Mouse (Mus musculus) liver, adult 2 months (tissue): ENCODE measurements around the gene Ankfn1. TPM values are rescaled to one million over a fixed set of nuclear protein-coding genes. Genes with fewer than 3 reads are reported as not detected.

Experiments used
- DNase-seq: peaks from one replicate; pipeline ENCODE4 v3.0.0-alpha.2; 2011; ENCODE audit warnings: low read depth, low spot score; ENCODE audit errors: extremely low read depth
- H3K27ac ChIP-seq: fragments of 200-500 bp; replicated peaks from 2 replicates; pipeline ENCODE4 v1.5.1; 2012; ENCODE audit warnings: low read depth, mild to moderate bottlenecking, control low read depth, inconsistent platforms, low read length; ENCODE audit not compliant: insufficient read depth
- H3K27me3 ChIP-seq: fragments of 200-500 bp; 2 replicates; pipeline ENCODE4 v1.6.1; 2012; ENCODE audit warnings: mild to moderate bottlenecking, moderate library complexity, low read length, inconsistent platforms; ENCODE audit not compliant: control insufficient read depth, insufficient read depth
- H3K36me3 ChIP-seq: fragments of 200-500 bp; 2 replicates; pipeline ENCODE4 v1.6.1; 2012; ENCODE audit warnings: low read length, inconsistent platforms; ENCODE audit not compliant: control insufficient read depth, insufficient read depth
- H3K4me1 ChIP-seq: fragments of 200-500 bp; 2 replicates; pipeline ENCODE4 v1.6.1; 2011; ENCODE audit warnings: low read length; ENCODE audit not compliant: control insufficient read depth, insufficient read depth
- H3K4me3 ChIP-seq: fragments of 200-500 bp; 2 replicates; pipeline ENCODE4 v1.5.1; 2011; ENCODE audit warnings: low read depth, mild to moderate bottlenecking, control low read depth, low read length, moderate library complexity; ENCODE audit not compliant: insufficient read depth
- H3K79me2 ChIP-seq: fragments of 200-500 bp; 2 replicates; pipeline ENCODE4 v1.6.1; 2012; ENCODE audit warnings: inconsistent platforms, mild to moderate bottlenecking, low read length, moderate library complexity; ENCODE audit not compliant: control insufficient read depth, insufficient read depth
- H3K9ac ChIP-seq: fragments of 200-500 bp; 2 replicates; pipeline ENCODE4 v1.6.1; 2012; ENCODE audit warnings: low read depth, mild to moderate bottlenecking, control low read depth, inconsistent platforms, low read length
- CTCF ChIP-seq: fragments of 200-500 bp; IDR thresholded peaks from 2 replicates; pipeline ENCODE4 v1.5.1; 2011; ENCODE audit warnings: low read depth, low read length, control low read depth
- POLR2A ChIP-seq: fragments of 200-500 bp; IDR thresholded peaks from 2 replicates; pipeline ENCODE4 v1.6.1; 2011; ENCODE audit warnings: low read length, control low read depth; ENCODE audit not compliant: insufficient read depth; ENCODE audit errors: extremely low read depth
- WGBS: fragments of 180-500 bp; shearing (Covaris S2); methylation state at CpG from one replicate; pipeline ENCODE4 v1.1.7; 2018; 5-methylcytosine and 5-hydroxymethylcytosine counted together
- polyA plus RNA-seq: library from polyadenylated mRNA; depleted of rRNA; stranded (reverse); fragments of >200 nt; gene quantifications from 2 replicates; pipeline ENCODE4 v1.2.3, GENCODE M21; 2012
- total RNA-seq: library from RNA; depleted of rRNA; stranded (reverse); fragments of >200 nt; gene quantifications from 2 replicates; pipeline ENCODE4 v1.2.3, GENCODE M21; 2014

Ankfn1 gene
- total and polyA plus RNA-seq, 2 experiments = not detected

GRCm38 (mm10) chr11:89462216-89462615, 315.2 kb downstream of the Ankfn1 start:
- Histone ChIP-seq H3K36me3 (no peaks in the 10 kb centered on the region), H3K9ac (no peak overlapping the region), H3K4me3 (no peak overlapping the region), H3K79me2 (no peaks in the 10 kb centered on the region), H3K27me3 (no peaks in the 10 kb centered on the region), H3K27ac (no peak overlapping the region), H3K4me1 (no peaks in the 10 kb centered on the region)
- 78% methylated on average over 10 of the region's 10 CpGs for WGBS
- TF ChIP-seq POLR2A (no peak), CTCF (no peak)
- no peak for DNase-seq

- Histone ChIP-seq H3K27ac (no peak overlapping the region), H3K79me2 (no peaks in the 10 kb centered on the region), H3K4me3 (no peak overlapping the region), H3K36me3 (no peaks in the 10 kb centered on the region), H3K4me1 (no peaks in the 10 kb centered on the region), H3K27me3 (no peaks in the 10 kb centered on the region; the same call in 1 of the 2 replicates), H3K9ac (no peak overlapping the region)
- no peak for TF ChIP-seq CTCF
- TF ChIP-seq POLR2A = no peak
- 57% methylated on average over 6 of the region's 6 CpGs for WGBS
- peak; percentile 85 for DNase-seq
Measured at GRCm38 (mm10) chr11:89459437-89459836, 318.0 kb downstream of the Ankfn1 start.

GRCm38 (mm10) chr11:89455647-89456231, 321.7 kb downstream of the Ankfn1 start:
- WGBS = 61% methylated on average over 5 of the region's 5 CpGs
- no peak for DNase-seq
- Histone ChIP-seq H3K79me2 (no peaks in the 10 kb centered on the region), H3K9ac (no peak overlapping the region), H3K27me3 (no peaks in the 10 kb centered on the region; the same call in 1 of the 2 replicates), H3K27ac (no peak overlapping the region), H3K4me1 (no peaks in the 10 kb centered on the region), H3K36me3 (no peaks in the 10 kb centered on the region), H3K4me3 (no peak overlapping the region)
- no peak for TF ChIP-seq CTCF
- TF ChIP-seq POLR2A = no peak

GRCm38 (mm10) chr11:89454702-89455101, 322.8 kb downstream of the Ankfn1 start:
- H3K27me3 ChIP-seq = no peaks in the 10 kb centered on the region; the same call in 1 of the 2 replicates
- 50% methylated on average over 4 of the region's 4 CpGs for WGBS
- no peak for TF ChIP-seq POLR2A
- TF ChIP-seq CTCF = no peak
- no peaks in the 10 kb centered on the region for H3K36me3 ChIP-seq
- no peaks in the 10 kb centered on the region for H3K4me1 ChIP-seq
- H3K4me3 ChIP-seq = no peak overlapping the region
- no peak for DNase-seq
- no peak overlapping the region for H3K27ac ChIP-seq
- H3K79me2 ChIP-seq = no peaks in the 10 kb centered on the region
- H3K9ac ChIP-seq = no peak overlapping the region

- no peaks in the 10 kb centered on the region for H3K36me3 ChIP-seq
- H3K4me3 ChIP-seq = no peak overlapping the region
- H3K9ac ChIP-seq = no peak overlapping the region
- H3K79me2 ChIP-seq = no peaks in the 10 kb centered on the region
- H3K27me3 ChIP-seq = no peaks in the 10 kb centered on the region; the same call in 1 of the 2 replicates
- 30% methylated on average over 2 of the region's 2 CpGs for WGBS
- TF ChIP-seq CTCF (no peak), POLR2A (no peak)
- H3K4me1 ChIP-seq = no peaks in the 10 kb centered on the region
- DNase-seq = no peak
- no peak overlapping the region for H3K27ac ChIP-seq
Measured at GRCm38 (mm10) chr11:89452862-89453261, 324.6 kb downstream of the Ankfn1 start.

GRCm38 (mm10) chr11:89450406-89450805, 327.0 kb downstream of the Ankfn1 start:
- H3K27me3 ChIP-seq = no peaks in the 10 kb centered on the region
- H3K79me2 ChIP-seq = no peaks in the 10 kb centered on the region
- H3K4me3 ChIP-seq = no peak overlapping the region
- WGBS = 87% methylated on average over 4 of the region's 4 CpGs
- H3K4me1 ChIP-seq = no peaks in the 10 kb centered on the region
- H3K27ac ChIP-seq = no peak overlapping the region
- DNase-seq = no peak
- TF ChIP-seq POLR2A = no peak
- no peak for TF ChIP-seq CTCF
- no peak overlapping the region for H3K9ac ChIP-seq
- no peaks in the 10 kb centered on the region for H3K36me3 ChIP-seq
